Mouse (Mus musculus): Measurements from ENCODE around the gene Gja4. TPM values are rescaled to one million over a fixed set of nuclear protein-coding genes. Genes with fewer than 3 reads are reported as not detected.

Gene Gja4
- 41.4 and 42.2 TPM in 2 replicates for polyA plus RNA-seq (2014; fragmentation: Nextera tagmentation; extraction: Ambion mirVana)

- Histone ChIP-seq H3K4me1 (ENCODE audit: control insufficient read depth in 2 of 2, insufficient read depth in 2 of 2, low read length in 2 of 2) (peaks cover 0 to 7% of the 10 kb centered on the region in 2 experiments; a peak in 2 of 4 replicates), H3K4me2 (ENCODE audit: low read length) (peak within 1 kb of the TSS; percentile 94), H3K27me3 (ENCODE audit: control insufficient read depth, insufficient read depth, low read length) (peaks cover 16% of the 10 kb centered on the region), H3K9me3 (ENCODE audit: control insufficient read depth, low read length) (no peaks in the 10 kb centered on the region), H3K9ac (ENCODE audit: low read length) (peak within 1 kb of the TSS; percentile 75), H3K4me3 (ENCODE audit: control insufficient read depth in 1 of 2, insufficient read depth in 1 of 2, low read depth in 1 of 2, low read length in 2 of 2) (peak within 1 kb of the TSS; percentile 53 to 63), H3K27ac (replicated peaks in 1 of 2; ENCODE audit: control insufficient read depth in 1 of 2, insufficient read depth in 1 of 2, low read depth in 2 of 2, low read length in 2 of 2) (no peak within 1 kb of the TSS), H3K36me3 (ENCODE audit: control insufficient read depth, insufficient read depth, low read length) (no peaks in the 10 kb centered on the region)
- ATAC-seq (ENCODE audit: insufficient number of reproducible peaks, insufficient read depth, low FRiP score, low read depth) = peak; percentile 77
- WGBS = 1% methylated on average over 25 of the region's 25 CpGs
Observed at GRCm38 (mm10) chr4:127313861-127314260, at the start of gene Gja4. TSS of gene Gja4 (minus strand) at chr4:127314039.

- ATAC-seq (ENCODE audit: insufficient number of reproducible peaks, insufficient read depth, low FRiP score, low read depth) = no peak
- Histone ChIP-seq H3K4me1 (ENCODE audit: control insufficient read depth in 2 of 2, insufficient read depth in 2 of 2, low read length in 2 of 2) (peaks cover 7 to 11% of the 10 kb centered on the region in 2 experiments; a peak in 3 of 4 replicates), H3K36me3 (ENCODE audit: control insufficient read depth, insufficient read depth, low read length) (no peaks in the 10 kb centered on the region), H3K27me3 (ENCODE audit: control insufficient read depth, insufficient read depth, low read length) (0 out of 2 replicates have a peak, but pooled peaks cover 3% of the 10 kb centered on the region), H3K9ac (ENCODE audit: low read length) (no peak overlapping the region), H3K4me2 (ENCODE audit: low read length) (no peak overlapping the region), H3K4me3 (ENCODE audit: control insufficient read depth in 1 of 2, insufficient read depth in 1 of 2, low read depth in 1 of 2, low read length in 2 of 2) (no peak overlapping the region), H3K27ac (replicated peaks in 1 of 2; ENCODE audit: control insufficient read depth in 1 of 2, insufficient read depth in 1 of 2, low read depth in 2 of 2, low read length in 2 of 2) (no peak overlapping the region), H3K9me3 (ENCODE audit: control insufficient read depth, low read length) (no peaks in the 10 kb centered on the region)
- WGBS = 60% methylated on average over 4 of the region's 4 CpGs
Observed at GRCm38 (mm10) chr4:127363331-127363730, 49.5 kb upstream of the Gja4 start.

- H3K36me3 ChIP-seq (ENCODE audit: control insufficient read depth, insufficient read depth, low read length) = no peaks in the 10 kb centered on the region
- 0 out of 2 replicates have a peak, but pooled peaks cover 3% of the 10 kb centered on the region for H3K27me3 ChIP-seq (ENCODE audit: control insufficient read depth, insufficient read depth, low read length)
- H3K9ac ChIP-seq (ENCODE audit: low read length) = no peak overlapping the region
- no peak overlapping the region for H3K4me2 ChIP-seq (ENCODE audit: low read length)
- H3K4me3 ChIP-seq (ENCODE audit: control insufficient read depth in 1 of 2, insufficient read depth in 1 of 2, low read depth in 1 of 2, low read length in 2 of 2) = no peak overlapping the region
- WGBS = 69% methylated on average over 3 of the region's 3 CpGs
- H3K9me3 ChIP-seq (ENCODE audit: control insufficient read depth, low read length) = no peaks in the 10 kb centered on the region
- H3K4me1 ChIP-seq (ENCODE audit: control insufficient read depth in 2 of 2, insufficient read depth in 2 of 2, low read length in 2 of 2) = peaks cover 10 to 12% of the 10 kb centered on the region in 2 experiments; a peak in 3 of 4 replicates
- H3K27ac ChIP-seq (replicated peaks in 1 of 2; ENCODE audit: control insufficient read depth in 1 of 2, insufficient read depth in 1 of 2, low read depth in 2 of 2, low read length in 2 of 2) = no peak overlapping the region
- ATAC-seq (ENCODE audit: insufficient number of reproducible peaks, insufficient read depth, low FRiP score, low read depth) = no peak
Observed at GRCm38 (mm10) chr4:127362520-127362919, 48.7 kb upstream of the Gja4 start.

- Histone ChIP-seq H3K4me3 (ENCODE audit: control insufficient read depth in 1 of 2, insufficient read depth in 1 of 2, low read depth in 1 of 2, low read length in 2 of 2) (no peak within 1 kb of the TSS), H3K4me1 (ENCODE audit: control insufficient read depth in 2 of 2, insufficient read depth in 2 of 2, low read length in 2 of 2) (peaks cover 14 to 19% of the 10 kb centered on the region in 2 experiments), H3K9ac (ENCODE audit: low read length) (no peak within 1 kb of the TSS), H3K27ac (replicated peaks in 1 of 2; ENCODE audit: control insufficient read depth in 1 of 2, insufficient read depth in 1 of 2, low read depth in 2 of 2, low read length in 2 of 2) (no peak within 1 kb of the TSS), H3K4me2 (ENCODE audit: low read length) (no peak within 1 kb of the TSS; the same call in 1 of the 2 replicates), H3K36me3 (ENCODE audit: control insufficient read depth, insufficient read depth, low read length) (no peaks in the 10 kb centered on the region), H3K9me3 (ENCODE audit: control insufficient read depth, low read length) (no peaks in the 10 kb centered on the region), H3K27me3 (ENCODE audit: control insufficient read depth, insufficient read depth, low read length) (0 out of 2 replicates have a peak, but pooled peaks cover 3% of the 10 kb centered on the region)
- WGBS = 31% methylated on average over 5 of the region's 5 CpGs
- ATAC-seq (ENCODE audit: insufficient number of reproducible peaks, insufficient read depth, low FRiP score, low read depth) = no peak
Observed at GRCm38 (mm10) chr4:127358018-127358417, 44.2 kb upstream of the Gja4 start, which contains the start of gene Gjb5. TSS of gene Gjb5 (minus strand) at chr4:127358181.

- 48% methylated on average over 15 of the region's 15 CpGs for WGBS
- ATAC-seq (ENCODE audit: insufficient number of reproducible peaks, insufficient read depth, low FRiP score, low read depth) = no peak
Observed at GRCm38 (mm10) chr4:127354506-127355485, 41.0 kb upstream of the Gja4 start.

DNA sequence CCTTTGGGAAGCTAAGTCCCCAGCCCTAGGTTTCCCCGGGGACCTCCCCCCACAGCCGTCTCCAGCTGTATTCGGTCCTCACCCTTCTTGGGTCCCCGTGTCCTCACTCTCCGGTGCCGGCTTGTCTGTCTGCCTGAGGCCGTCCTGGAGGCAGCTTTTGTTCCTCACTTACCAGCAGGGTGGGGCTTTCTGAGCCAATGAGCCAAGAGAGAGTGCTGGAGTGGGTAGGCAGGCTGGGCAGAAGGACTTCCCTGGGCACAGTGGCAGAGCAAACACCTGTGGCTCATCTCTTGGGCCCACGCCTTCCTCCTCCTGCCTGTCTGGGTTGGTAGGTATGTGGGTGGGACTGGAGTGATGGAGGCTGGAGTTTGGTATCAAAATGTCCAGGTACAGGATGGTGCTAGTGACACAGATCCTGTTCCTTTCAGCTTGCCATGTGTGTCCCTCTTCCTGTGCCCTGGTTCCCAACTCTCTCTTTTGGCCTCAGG lies 40.2 kb upstream of the Gja4 start, which contains the start of gene Gjb4:
Gene Gjb4, minus strand, starts transcription at position 131 of the 488 bp plus-strand sequence.
- H3K9me3 ChIP-seq (ENCODE audit: control insufficient read depth, low read length) = no peaks in the 10 kb centered on the region
- ATAC-seq (ENCODE audit: insufficient number of reproducible peaks, insufficient read depth, low FRiP score, low read depth) = no peak
- H3K36me3 ChIP-seq (ENCODE audit: control insufficient read depth, insufficient read depth, low read length) = no peaks in the 10 kb centered on the region
- H3K4me3 ChIP-seq (ENCODE audit: control insufficient read depth in 1 of 2, insufficient read depth in 1 of 2, low read depth in 1 of 2, low read length in 2 of 2) = no peak within 1 kb of the TSS
- peaks cover 16 to 23% of the 10 kb centered on the region in 2 experiments for H3K4me1 ChIP-seq (ENCODE audit: control insufficient read depth in 2 of 2, insufficient read depth in 2 of 2, low read length in 2 of 2)
- H3K4me2 ChIP-seq (ENCODE audit: low read length) = peak within 1 kb of the TSS; percentile 5; the same call in 1 of the 2 replicates
- peak within 1 kb of the TSS in 1 of 2 experiments; percentile 57; a peak in 2 of 4 replicates for H3K27ac ChIP-seq (replicated peaks in 1 of 2; ENCODE audit: control insufficient read depth in 1 of 2, insufficient read depth in 1 of 2, low read depth in 2 of 2, low read length in 2 of 2)
- 0 out of 2 replicates have a peak, but pooled peaks cover under 1% of the 10 kb centered on the region for H3K27me3 ChIP-seq (ENCODE audit: control insufficient read depth, insufficient read depth, low read length)
- 56% methylated on average over 8 of the region's 8 CpGs for WGBS
- no peak within 1 kb of the TSS for H3K9ac ChIP-seq (ENCODE audit: low read length)

More at GRCm38 (mm10) chr4:127354506-127355485, 41.0 kb upstream of the Gja4 start:
- Histone ChIP-seq H3K4me1 (ENCODE audit: control insufficient read depth in 2 of 2, insufficient read depth in 2 of 2, low read length in 2 of 2) (peaks cover 16 to 23% of the 10 kb centered on the region in 2 experiments), H3K9me3 (ENCODE audit: control insufficient read depth, low read length) (no peaks in the 10 kb centered on the region), H3K27me3 (ENCODE audit: control insufficient read depth, insufficient read depth, low read length) (0 out of 2 replicates have a peak, but pooled peaks cover 3% of the 10 kb centered on the region), H3K27ac (replicated peaks in 1 of 2; ENCODE audit: control insufficient read depth in 1 of 2, insufficient read depth in 1 of 2, low read depth in 2 of 2, low read length in 2 of 2) (peak overlapping the region in 1 of 2 experiments; percentile 57; a peak in 2 of 4 replicates), H3K4me3 (ENCODE audit: control insufficient read depth in 1 of 2, insufficient read depth in 1 of 2, low read depth in 1 of 2, low read length in 2 of 2) (no peak overlapping the region), H3K9ac (ENCODE audit: low read length) (no peak overlapping the region), H3K4me2 (ENCODE audit: low read length) (peak overlapping the region; percentile 5; the same call in 1 of the 2 replicates), H3K36me3 (ENCODE audit: control insufficient read depth, insufficient read depth, low read length) (no peaks in the 10 kb centered on the region)

DNA sequence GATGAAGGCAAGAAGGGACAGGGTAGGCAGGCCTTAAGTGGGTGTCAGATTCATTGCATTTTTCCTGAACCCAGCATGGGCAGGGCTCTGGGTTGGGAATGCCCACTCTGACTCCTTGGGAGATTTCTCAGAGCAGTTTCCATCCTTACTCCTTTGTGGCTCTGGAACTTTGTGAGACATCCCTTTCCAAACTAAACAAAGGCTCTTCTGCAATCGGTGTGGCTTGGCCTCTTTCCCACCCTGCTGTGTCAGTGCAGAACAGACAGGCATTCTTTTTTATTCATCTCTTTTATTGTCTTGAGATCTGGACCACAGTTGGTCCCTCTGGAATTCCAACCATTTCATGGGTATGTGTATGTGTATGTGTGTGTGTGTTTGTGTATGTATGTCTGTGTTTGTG lies 38.8 kb upstream of the Gja4 start:
- no peak for ATAC-seq (ENCODE audit: insufficient number of reproducible peaks, insufficient read depth, low FRiP score, low read depth)
- Histone ChIP-seq H3K9ac (ENCODE audit: low read length) (no peak overlapping the region), H3K27ac (replicated peaks in 1 of 2; ENCODE audit: control insufficient read depth in 1 of 2, insufficient read depth in 1 of 2, low read depth in 2 of 2, low read length in 2 of 2) (no peak overlapping the region), H3K4me3 (ENCODE audit: control insufficient read depth in 1 of 2, insufficient read depth in 1 of 2, low read depth in 1 of 2, low read length in 2 of 2) (no peak overlapping the region), H3K9me3 (ENCODE audit: control insufficient read depth, low read length) (no peaks in the 10 kb centered on the region), H3K36me3 (ENCODE audit: control insufficient read depth, insufficient read depth, low read length) (no peaks in the 10 kb centered on the region), H3K27me3 (ENCODE audit: control insufficient read depth, insufficient read depth, low read length) (no peaks in the 10 kb centered on the region), H3K4me1 (ENCODE audit: control insufficient read depth in 2 of 2, insufficient read depth in 2 of 2, low read length in 2 of 2) (peaks cover 14 to 18% of the 10 kb centered on the region in 2 experiments), H3K4me2 (ENCODE audit: low read length) (no peak overlapping the region)
- WGBS = 36% methylated on average over 1 of the region's 1 CpGs
